Comparison of ENCODE assay signal across 9 mouse cellular contexts in genomic region chr6:54460915-54461671, GRCm38 (mm10). TPM values are rescaled to one million over a fixed set of nuclear protein-coding genes. Genes with fewer than 3 reads are reported as not detected.
A peak's percentile ranks its signal among the peaks of the same experiment; 100 is the strongest.
DNase-seq lines count a peak whose midpoint lies in the region; ATAC-seq and TF ChIP-seq lines count a peak whose summit lies in the region.
"Had no signal": no experiment of that assay in that cellular context is flagged by ENCODE, and none has a peak within 500 bp of the region (broad histone marks: within the 10 kb centered on the region; RNA-seq: fewer than 3 reads in every experiment).

No protein-coding gene starts in this region.

- no peak overlapping the region for H3K9ac ChIP-seq in embryonic facial prominence, embryonic 14.5 days (ENCODE audit: low read depth, low read length)
- H3K9ac ChIP-seq in heart, postnatal 0 days (replicated peaks; ENCODE audit: low read depth, low read length), result no peak overlapping the region
- no peak overlapping the region for H3K9ac ChIP-seq in lung, embryonic 16.5 days (ENCODE audit: low read length)
- no peak overlapping the region for H3K9ac ChIP-seq in midbrain, embryonic 14.5 days (replicated peaks; ENCODE audit: low read length)

- no peak overlapping the region for H3K4me2 ChIP-seq in embryonic facial prominence, embryonic 14.5 days (ENCODE audit: low read depth, low read length)
- H3K4me2 ChIP-seq in heart, postnatal 0 days (ENCODE audit: low read depth, low read length), result no peak overlapping the region
- H3K4me2 ChIP-seq in lung, embryonic 16.5 days (ENCODE audit: low read depth, low read length), result no peak overlapping the region
- H3K4me2 ChIP-seq in midbrain, embryonic 14.5 days (ENCODE audit: low read length), result no peak overlapping the region

- TF ChIP-seq EP300 in heart, postnatal 0 days (IDR thresholded peaks at IDR 0.05; ENCODE audit: low read depth), result peak; percentile 72; the same call in 1 of the 2 replicates

- WGBS in embryonic facial prominence, embryonic 14.5 days, result 62% methylated on average over 13 of the region's 13 CpGs
- 42% methylated on average over 13 of the region's 13 CpGs for WGBS in heart, postnatal 0 days
- 66% methylated on average over 13 of the region's 13 CpGs for WGBS in lung, embryonic 16.5 days
- WGBS in midbrain, embryonic 14.5 days, result 73% methylated on average over 13 of the region's 13 CpGs

- no peaks in the 10 kb centered on the region for H3K9me3 ChIP-seq in embryonic facial prominence, embryonic 14.5 days (ENCODE audit: control insufficient read depth, low read length)
- no peaks in the 10 kb centered on the region for H3K9me3 ChIP-seq in heart, postnatal 0 days (replicated peaks; ENCODE audit: control insufficient read depth, low read length)
- no peaks in the 10 kb centered on the region for H3K9me3 ChIP-seq in lung, embryonic 16.5 days (ENCODE audit: control insufficient read depth, low read length)
- no peaks in the 10 kb centered on the region for H3K9me3 ChIP-seq in midbrain, embryonic 14.5 days (ENCODE audit: control insufficient read depth, low read length)

- TF ChIP-seq CTCF in heart, postnatal 0 days (IDR thresholded peaks at IDR 0.05; ENCODE audit: low read depth), result peak; percentile 14; the same call in 1 of the 2 replicates

- no peak overlapping the region for H3K27ac ChIP-seq in embryonic facial prominence, embryonic 14.5 days (replicated peaks; ENCODE audit: low read depth, low read length)
- peak overlapping the region; percentile 72 for H3K27ac ChIP-seq in heart, postnatal 0 days (ENCODE audit: low read depth)
- no peak overlapping the region for H3K27ac ChIP-seq in lung, embryonic 16.5 days (ENCODE audit: low read length)
- H3K27ac ChIP-seq in midbrain, embryonic 14.5 days (replicated peaks; ENCODE audit: low read depth, low read length), result no peak overlapping the region
- H3K27ac ChIP-seq: kidney, postnatal 0 days had no signal

- no peak overlapping the region for H3K4me3 ChIP-seq in embryonic facial prominence, embryonic 14.5 days (ENCODE audit: low read depth, low read length)
- H3K4me3 ChIP-seq in heart, postnatal 0 days (ENCODE audit: low read depth, low read length), result no peak overlapping the region
- no peak overlapping the region for H3K4me3 ChIP-seq in lung, embryonic 16.5 days (ENCODE audit: low read length)
- no peak overlapping the region for H3K4me3 ChIP-seq in midbrain, embryonic 14.5 days (replicated peaks; ENCODE audit: low read depth, low read length)
- H3K4me3 ChIP-seq: myocyte had no signal

- H3K4me1 ChIP-seq in embryonic facial prominence, embryonic 14.5 days (ENCODE audit: control insufficient read depth, insufficient read depth, low read length), result peaks cover 3% of the 10 kb centered on the region; the same call in 1 of the 2 replicates
- H3K4me1 ChIP-seq in heart, postnatal 0 days (ENCODE audit: control insufficient read depth, insufficient read depth), result peaks cover 37% of the 10 kb centered on the region
- H3K4me1 ChIP-seq in lung, embryonic 16.5 days (replicated peaks; ENCODE audit: control insufficient read depth, insufficient read depth, low read length), result peaks cover 6% of the 10 kb centered on the region; the same call in 1 of the 2 replicates
- H3K4me1 ChIP-seq in midbrain, embryonic 14.5 days (ENCODE audit: control insufficient read depth, insufficient read depth, low read length), result peaks cover 6% of the 10 kb centered on the region

- no peaks in the 10 kb centered on the region for H3K27me3 ChIP-seq in embryonic facial prominence, embryonic 14.5 days (replicated peaks; ENCODE audit: control insufficient read depth, insufficient read depth, low read length)
- H3K27me3 ChIP-seq in heart, postnatal 0 days (ENCODE audit: control insufficient read depth, insufficient read depth, low read length), result no peaks in the 10 kb centered on the region
- no peaks in the 10 kb centered on the region for H3K27me3 ChIP-seq in lung, embryonic 16.5 days (ENCODE audit: control insufficient read depth, insufficient read depth, low read depth, low read length)
- no peaks in the 10 kb centered on the region for H3K27me3 ChIP-seq in midbrain, embryonic 14.5 days (ENCODE audit: control insufficient read depth, insufficient read depth, low read length)

- no peaks in the 10 kb centered on the region for H3K36me3 ChIP-seq in embryonic facial prominence, embryonic 14.5 days (ENCODE audit: control insufficient read depth, insufficient read depth, low read length)
- H3K36me3 ChIP-seq in heart, postnatal 0 days (replicated peaks; ENCODE audit: control insufficient read depth, insufficient read depth, low read length), result no peaks in the 10 kb centered on the region
- H3K36me3 ChIP-seq in lung, embryonic 16.5 days (ENCODE audit: control insufficient read depth, insufficient read depth, low read length), result no peaks in the 10 kb centered on the region
- no peaks in the 10 kb centered on the region for H3K36me3 ChIP-seq in midbrain, embryonic 14.5 days (ENCODE audit: control insufficient read depth, insufficient read depth, low read length)

- peak; percentile 8 for DNase-seq in retina, postnatal 1 day
- no peak for DNase-seq in retina, embryonic 14.5 days (ENCODE audit: low spot score)
- DNase-seq in embryonic facial prominence, embryonic 14.5 days (ENCODE audit: low spot score), result no peak
- DNase-seq in heart, postnatal 0 days (ENCODE audit: low spot score), result peak; percentile 81
- DNase-seq in B cell, adult 2 months, result no peak
- no peak for DNase-seq in midbrain, embryonic 14.5 days

- ATAC-seq in embryonic facial prominence, embryonic 14.5 days (ENCODE audit: low read depth), result peak; percentile 50; the same call in 1 of the 2 replicates
- ATAC-seq in heart, postnatal 0 days (ENCODE audit: insufficient read depth, low read depth), result peak; percentile 95
- peak; percentile 80 for ATAC-seq in lung, embryonic 16.5 days (ENCODE audit: low read depth)
- no peak for ATAC-seq in midbrain, embryonic 14.5 days (ENCODE audit: low FRiP score, low TSS enrichment)

RNA-seq across cellular contexts. Expression of gene Wipf3, which starts 31.7 kb away (rescaled TPM):
- 1.5 and 1.7 TPM in 2 replicates for polyA plus RNA-seq in embryonic facial prominence, embryonic 14.5 days (2014; fragmentation: Nextera tagmentation; extraction: Ambion mirVana)
- total RNA-seq in heart, postnatal 0 days (2014; rRNA removed; ENCODE audit: low replicate concordance), result 5.3 and 5.8 TPM in 2 replicates
- polyA plus RNA-seq in heart, postnatal 0 days (2015; fragmentation: Nextera tagmentation; extraction: Ambion mirVana), result 2.3 and 2.5 TPM in 2 replicates
- polyA plus RNA-seq in lung, embryonic 16.5 days (2015; fragmentation: Nextera tagmentation; extraction: Ambion mirVana), result 1.2 TPM in 2 replicates
- 4.8 and 5.0 TPM in 2 replicates for polyA plus RNA-seq in midbrain, embryonic 14.5 days (2014; fragmentation: Nextera tagmentation; extraction: Ambion mirVana)

Comparison
In these comparisons a context has a peak if more than half of its experiments do, and no peak if none do; other contexts are left out.
1. DNase-seq: peak in retina, postnatal 1 day (single experiment) and heart, postnatal 0 days (single experiment); none in retina, embryonic 14.5 days (single experiment), embryonic facial prominence, embryonic 14.5 days (single experiment), B cell, adult 2 months (0 of 2) and midbrain, embryonic 14.5 days (single experiment).